Mouse (Mus musculus) limb, embryonic 14.5 days (tissue): Measurements from ENCODE around the gene Kcmf1. TPM values are rescaled to one million over a fixed set of nuclear protein-coding genes. Genes with fewer than 3 reads are reported as not detected.

ENCODE experiments used
- ATAC-seq: fragments of 200-750 bp; cut with Nextera tagmentation; 2 replicates; pipeline ENCODE4 v1.8.0; 2017; ENCODE audit warnings: low read depth, moderate number of reproducible peaks, moderate TSS enrichment; ENCODE audit not compliant: low FRiP score
- DNase-seq: peaks from one replicate; pipeline ENCODE4 v3.0.0-alpha.2; 2015; ENCODE audit warnings: low spot score
- H3K27ac ChIP-seq: fragments of 300-500 bp; sonication (generic); replicated peaks from 2 replicates; pipeline ENCODE4 v1.5.1; 2014; ENCODE audit warnings: low read depth, mild to moderate bottlenecking, low read length, moderate library complexity, mixed read lengths
- H3K27me3 ChIP-seq: fragments of 300-500 bp; sonication (generic); 2 replicates; pipeline ENCODE4 v1.6.1; 2014; ENCODE audit warnings: low read length, mixed read lengths; ENCODE audit not compliant: control insufficient read depth, insufficient read depth
- H3K36me3 ChIP-seq: fragments of 300-500 bp; sonication (generic); 2 replicates; pipeline ENCODE4 v1.6.1; 2014; ENCODE audit warnings: mild to moderate bottlenecking, low read length, moderate library complexity, mixed read lengths; ENCODE audit not compliant: control insufficient read depth, insufficient read depth
- H3K4me1 ChIP-seq: fragments of 300-500 bp; sonication (generic); 2 replicates; pipeline ENCODE4 v1.6.1; 2014; ENCODE audit warnings: antibody characterized with exemption, low read length, mixed read lengths; ENCODE audit not compliant: control insufficient read depth, insufficient read depth
- H3K4me2 ChIP-seq: fragments of 300-500 bp; sonication (generic); replicated peaks from 2 replicates; pipeline ENCODE4 v1.6.1; 2014; ENCODE audit warnings: low read depth, mild to moderate bottlenecking, low read length, moderate library complexity; ENCODE audit not compliant: severe bottlenecking
- H3K4me3 ChIP-seq: fragments of 300-500 bp; sonication (generic); replicated peaks from 2 replicates; pipeline ENCODE4 v1.5.1; 2014; ENCODE audit warnings: low read length
- H3K9ac ChIP-seq: fragments of 300-500 bp; sonication (generic); 2 replicates; pipeline ENCODE4 v1.6.1; 2014; ENCODE audit warnings: mild to moderate bottlenecking, low read depth, low read length, moderate library complexity; ENCODE audit not compliant: severe bottlenecking
- H3K9me3 ChIP-seq: fragments of 300-500 bp; sonication (generic); 2 replicates; pipeline ENCODE4 v1.6.1; 2016; ENCODE audit warnings: low read length; ENCODE audit not compliant: control insufficient read depth
- POLR2A ChIP-seq: fragments of 200-500 bp; IDR thresholded peaks from 2 replicates; pipeline ENCODE4 v1.8.0; 2012; ENCODE audit warnings: inconsistent platforms, mild to moderate bottlenecking, moderate library complexity, borderline replicate concordance; ENCODE audit not compliant: insufficient read depth, insufficient read length; ENCODE audit errors: extremely low read depth
- WGBS: fragments of 180-500 bp; shearing (Covaris S2); extraction: QIAGEN DNeasy Blood & Tissue Kit; methylation state at CpG from one replicate; pipeline ENCODE4 v1.1.7; 2014; 5-methylcytosine and 5-hydroxymethylcytosine counted together
- polyA plus RNA-seq, 2 experiments: library from polyadenylated mRNA; depleted of rRNA in 1 of 2; stranded (reverse) in 1 of 2; unstranded in 1 of 2; fragments of >200 nt; fragmentation: Nextera tagmentation in 1 of 2; extraction: Ambion mirVana in 1 of 2; gene quantifications; 2 replicates each; pipeline versions ENCODE4 v1.2.1 to v1.2.3; 2012 to 2014

Gene Kcmf1
- polyA plus RNA-seq, 2 experiments, result 61.4 to 119 TPM

DNA sequence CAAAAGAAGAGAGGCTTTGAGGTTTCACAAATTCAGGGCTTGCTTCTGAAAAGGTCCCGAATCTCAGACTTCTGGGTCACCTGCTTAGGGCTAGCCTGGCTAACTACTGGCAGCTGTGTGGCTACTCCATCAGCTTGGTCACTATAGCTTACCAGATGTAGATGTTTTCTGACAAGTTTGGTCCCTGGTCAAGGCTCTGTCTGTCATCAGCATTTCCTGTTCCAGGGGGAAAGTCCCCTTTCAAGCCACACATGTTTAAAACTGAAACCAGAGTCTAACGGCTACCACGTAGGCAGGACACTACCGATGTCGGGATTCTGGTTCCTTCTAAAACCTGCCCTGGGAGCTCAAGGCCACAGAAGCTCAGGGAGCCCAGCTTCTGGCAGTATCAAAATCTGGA is 38.1 kb upstream of the Kcmf1 start:
- H3K9me3 ChIP-seq, result no peaks in the 10 kb centered on the region
- no peak overlapping the region for H3K4me3 ChIP-seq
- no peak overlapping the region for H3K27ac ChIP-seq
- H3K27me3 ChIP-seq, result no peaks in the 10 kb centered on the region
- no peaks in the 10 kb centered on the region for H3K36me3 ChIP-seq
- no peak overlapping the region for H3K4me2 ChIP-seq
- no peak for TF ChIP-seq POLR2A
- H3K9ac ChIP-seq, result no peak overlapping the region
- no peaks in the 10 kb centered on the region for H3K4me1 ChIP-seq
- ATAC-seq (no peak), DNase-seq (no peak)
- 56% methylated on average over 5 of the region's 5 CpGs for WGBS

DNA sequence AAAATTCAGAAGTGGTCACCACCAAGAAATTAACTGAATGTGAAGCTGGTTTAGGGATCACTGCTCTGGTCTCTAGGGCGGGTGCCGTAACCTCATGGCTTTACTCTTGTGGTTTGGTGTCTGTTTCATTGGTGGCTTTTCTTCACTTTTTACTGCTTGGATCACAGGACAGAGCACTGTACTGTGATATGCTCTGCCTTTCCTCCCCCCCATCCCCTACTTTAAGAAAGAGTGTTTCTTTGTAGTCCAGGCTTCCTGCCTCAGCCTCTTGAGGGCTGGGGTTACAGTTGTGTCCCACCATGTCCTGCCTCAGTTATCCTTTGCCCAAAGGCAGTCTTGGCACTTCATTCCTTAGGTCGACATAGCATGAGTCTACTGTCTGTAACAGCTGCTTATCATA is 37.7 kb upstream of the Kcmf1 start:
- Histone ChIP-seq H3K4me1 (no peaks in the 10 kb centered on the region), H3K9ac (no peak overlapping the region), H3K27ac (no peak overlapping the region), H3K27me3 (no peaks in the 10 kb centered on the region), H3K4me3 (no peak overlapping the region), H3K36me3 (no peaks in the 10 kb centered on the region), H3K9me3 (no peaks in the 10 kb centered on the region), H3K4me2 (no peak overlapping the region)
- no peak for ATAC-seq
- 73% methylated on average over 3 of the region's 3 CpGs for WGBS
- DNase-seq, result no peak
- TF ChIP-seq POLR2A, result no peak

DNA sequence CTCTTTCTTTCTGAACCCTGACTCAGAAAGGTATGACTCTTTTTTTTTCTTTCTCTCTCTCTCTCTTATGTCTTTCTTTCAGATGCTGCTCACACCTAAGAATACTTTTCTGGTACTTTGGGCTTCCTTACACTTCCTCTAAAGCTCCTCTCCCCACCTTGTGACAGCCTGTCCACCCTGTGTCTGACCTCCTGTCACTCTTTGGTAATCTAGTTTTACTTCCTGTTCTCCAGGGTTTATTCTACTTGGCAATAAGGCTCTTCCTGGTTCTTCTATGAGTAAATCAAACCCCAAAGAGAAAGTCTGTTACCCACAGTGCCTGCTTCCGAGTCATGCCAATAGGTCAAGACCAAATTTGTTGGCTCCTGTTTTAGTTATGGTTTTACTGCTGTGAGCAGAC is 33.2 kb upstream of the Kcmf1 start:
- Histone ChIP-seq H3K36me3 (no peaks in the 10 kb centered on the region), H3K27ac (no peak overlapping the region), H3K9me3 (no peaks in the 10 kb centered on the region), H3K4me2 (no peak overlapping the region), H3K4me1 (no peaks in the 10 kb centered on the region), H3K4me3 (no peak overlapping the region), H3K27me3 (no peaks in the 10 kb centered on the region), H3K9ac (no peak overlapping the region)
- 79% methylated on average over 1 of the region's 1 CpGs for WGBS
- no peak for TF ChIP-seq POLR2A
- ATAC-seq (no peak), DNase-seq (no peak)

DNA sequence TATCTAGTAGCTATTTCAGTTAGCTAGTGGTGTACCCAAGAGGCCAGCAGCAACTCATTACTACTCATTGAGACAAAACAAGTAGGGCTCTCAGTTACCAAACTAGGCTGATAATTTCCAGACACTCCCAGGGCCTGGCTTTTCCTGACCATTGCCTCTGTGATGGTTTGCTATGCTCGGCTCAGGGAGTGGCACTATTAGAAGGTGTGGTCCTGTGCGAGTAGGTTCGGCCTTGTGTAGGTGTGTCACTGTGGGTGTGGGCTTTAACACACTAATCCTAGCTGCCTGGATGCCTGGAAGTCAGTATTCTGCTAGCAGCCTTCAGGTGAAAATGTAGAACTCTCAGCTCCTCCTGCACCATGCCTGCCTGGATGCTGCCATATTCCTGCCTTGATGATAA is 31.8 kb upstream of the Kcmf1 start:
- no peak overlapping the region for H3K4me3 ChIP-seq
- TF ChIP-seq POLR2A, result no peak
- H3K27ac ChIP-seq, result no peak overlapping the region
- H3K9ac ChIP-seq, result no peak overlapping the region
- H3K9me3 ChIP-seq, result no peaks in the 10 kb centered on the region
- H3K36me3 ChIP-seq, result no peaks in the 10 kb centered on the region
- peaks cover 8% of the 10 kb centered on the region for H3K4me1 ChIP-seq
- no peaks in the 10 kb centered on the region for H3K27me3 ChIP-seq
- ATAC-seq, result no peak
- WGBS, result 86% methylated on average over 3 of the region's 3 CpGs
- no peak overlapping the region for H3K4me2 ChIP-seq
- DNase-seq, result no peak

DNA sequence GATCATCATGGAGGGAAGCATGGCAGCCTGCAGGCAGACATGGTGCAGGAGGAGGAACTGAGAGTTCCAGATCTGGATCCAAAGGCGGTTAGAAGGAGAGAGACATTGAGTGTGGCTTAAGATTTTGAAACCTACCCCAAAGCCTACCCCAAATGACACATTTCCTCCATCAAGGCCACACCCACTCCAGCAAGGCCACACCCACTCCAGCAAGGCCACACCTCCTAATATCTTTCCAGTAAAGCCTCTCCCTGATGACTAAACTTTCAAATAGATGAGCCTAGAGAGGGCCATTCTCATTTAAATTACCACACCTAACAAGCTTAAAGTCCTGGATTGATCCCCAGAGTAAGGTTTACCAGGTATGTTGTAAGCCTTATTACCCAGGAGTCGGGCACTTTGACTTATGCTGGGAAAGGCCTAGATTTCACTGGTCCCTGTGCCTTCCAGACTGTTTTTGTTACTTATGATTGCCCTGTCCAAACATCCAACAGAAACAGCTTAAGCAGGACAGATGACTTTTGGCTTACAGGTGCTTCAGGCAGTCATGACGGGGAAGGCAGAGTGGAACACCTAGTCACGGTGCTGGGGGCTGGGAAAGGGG is 30.1 kb upstream of the Kcmf1 start:
- no peaks in the 10 kb centered on the region for H3K27me3 ChIP-seq
- 92% methylated on average over 4 of the region's 4 CpGs for WGBS
- H3K36me3 ChIP-seq, result no peaks in the 10 kb centered on the region
- H3K9ac ChIP-seq, result no peak overlapping the region
- no peak overlapping the region for H3K4me3 ChIP-seq
- ATAC-seq (no peak), DNase-seq (no peak)
- no peaks in the 10 kb centered on the region for H3K9me3 ChIP-seq
- H3K4me2 ChIP-seq, result no peak overlapping the region
- H3K27ac ChIP-seq, result no peak overlapping the region
- H3K4me1 ChIP-seq, result peaks cover 8% of the 10 kb centered on the region
- TF ChIP-seq POLR2A, result no peak
